Mouse (Mus musculus) limb, embryonic 12.5 days (tissue): ENCODE results near the gene Rgs12. TPM values are rescaled to one million over a fixed set of nuclear protein-coding genes. Genes with fewer than 3 reads are reported as not detected.

ENCODE experiments used
- ATAC-seq: fragments of 200-750 bp; cut with Nextera tagmentation; 2 replicates; pipeline ENCODE4 v1.8.0; 2017; ENCODE audit warnings: low read depth, moderate TSS enrichment; ENCODE audit not compliant: insufficient number of reproducible peaks, insufficient read depth, low FRiP score, low TSS enrichment
- H3K27ac ChIP-seq: fragments of 300-500 bp; sonication (generic); 2 replicates; pipeline ENCODE4 v1.5.1; 2016; ENCODE audit warnings: mild to moderate bottlenecking, moderate library complexity
- H3K27me3 ChIP-seq: fragments of 300-500 bp; sonication (generic); 2 replicates; pipeline ENCODE4 v1.6.1; 2016; ENCODE audit warnings: mild to moderate bottlenecking, moderate library complexity
- H3K36me3 ChIP-seq: fragments of 300-500 bp; sonication (generic); 2 replicates; pipeline ENCODE4 v1.6.1; 2016; ENCODE audit warnings: mild to moderate bottlenecking, moderate library complexity
- H3K4me1 ChIP-seq: fragments of 300-500 bp; sonication (generic); replicated peaks from 2 replicates; pipeline ENCODE4 v1.6.1; 2016
- H3K4me2 ChIP-seq: fragments of 300-500 bp; sonication (generic); 2 replicates; pipeline ENCODE4 v1.6.1; 2016; ENCODE audit warnings: mild to moderate bottlenecking, moderate library complexity
- H3K4me3 ChIP-seq: fragments of 300-500 bp; sonication (generic); replicated peaks from 2 replicates; pipeline ENCODE4 v1.5.1; 2016; ENCODE audit warnings: mild to moderate bottlenecking
- H3K9ac ChIP-seq: fragments of 300-500 bp; sonication (generic); replicated peaks from 2 replicates; pipeline ENCODE4 v1.6.1; 2016; ENCODE audit warnings: mild to moderate bottlenecking, moderate library complexity
- H3K9me3 ChIP-seq: fragments of 300-500 bp; sonication (generic); 2 replicates; pipeline ENCODE4 v1.6.1; 2016; ENCODE audit warnings: mild to moderate bottlenecking, moderate library complexity
- WGBS: fragments of 180-500 bp; shearing (Covaris S2); methylation state at CpG from one replicate; pipeline ENCODE4 v1.1.7; 2016; 5-methylcytosine and 5-hydroxymethylcytosine counted together
- polyA plus RNA-seq: library from polyadenylated mRNA; unstranded; fragments of >200 nt; fragmentation: Nextera tagmentation; extraction: Ambion mirVana; gene quantifications from 2 replicates; pipeline ENCODE4 v1.2.1, GENCODE M21; 2016

Rgs12 gene
- polyA plus RNA-seq, 1 experiment from 2014 or later: 59.7 TPM

- Histone ChIP-seq H3K9me3 (no peaks in the 10 kb centered on the region), H3K27ac (peak overlapping the region; percentile 84), H3K36me3 (no peaks in the 10 kb centered on the region), H3K4me1 (peaks cover 20% of the 10 kb centered on the region), H3K4me3 (no peak overlapping the region), H3K9ac (no peak overlapping the region), H3K27me3 (no peaks in the 10 kb centered on the region), H3K4me2 (no peak overlapping the region)
- ATAC-seq: no peak
- 66% methylated on average over 4 of the region's 4 CpGs for WGBS
Measured at GRCm38 (mm10) chr5:34932458-34932806, 16.8 kb upstream of the Rgs12 start.

DNA sequence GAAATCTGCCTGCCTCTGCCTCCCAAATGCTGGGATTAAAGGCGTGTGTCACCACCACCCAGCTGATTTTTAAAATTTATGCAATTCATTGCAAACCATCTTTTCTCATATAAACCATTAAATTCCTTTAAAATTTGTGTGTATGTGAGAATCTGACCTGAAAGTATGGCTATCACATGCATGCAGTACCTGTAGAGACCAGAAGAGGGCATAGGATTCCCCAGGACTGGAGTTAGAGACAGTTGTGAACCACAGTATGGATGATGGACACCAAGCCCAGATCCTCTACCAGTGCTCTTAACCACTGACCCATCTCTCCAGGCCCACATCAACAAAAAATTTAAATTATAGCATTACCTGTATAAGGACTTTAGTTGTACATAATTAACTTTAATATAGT is 15.8 kb upstream of the Rgs12 start:
- no peak for ATAC-seq
- 90% methylated on average over 1 of the region's 1 CpGs for WGBS
- no peaks in the 10 kb centered on the region for H3K9me3 ChIP-seq
- no peak overlapping the region for H3K4me2 ChIP-seq
- no peak overlapping the region for H3K4me3 ChIP-seq
- H3K36me3 ChIP-seq: no peaks in the 10 kb centered on the region
- H3K9ac ChIP-seq: no peak overlapping the region
- no peaks in the 10 kb centered on the region for H3K27me3 ChIP-seq
- H3K4me1 ChIP-seq: peaks cover 20% of the 10 kb centered on the region
- no peak overlapping the region for H3K27ac ChIP-seq

GRCm38 (mm10) chr5:34941710-34942470 is 7.4 kb upstream of the Rgs12 start:
- Histone ChIP-seq H3K9ac (no peak overlapping the region), H3K27me3 (no peaks in the 10 kb centered on the region), H3K4me3 (no peak overlapping the region), H3K36me3 (no peaks in the 10 kb centered on the region), H3K4me2 (no peak overlapping the region), H3K4me1 (no peaks in the 10 kb centered on the region), H3K9me3 (no peaks in the 10 kb centered on the region; the same call in 1 of the 2 replicates), H3K27ac (no peak overlapping the region)
- ATAC-seq: no peak
- WGBS: 71% methylated on average over 10 of the region's 10 CpGs

- ATAC-seq: no peak
- Histone ChIP-seq H3K4me2 (no peak overlapping the region), H3K9me3 (no peaks in the 10 kb centered on the region; the same call in 1 of the 2 replicates), H3K4me3 (no peak overlapping the region), H3K9ac (no peak overlapping the region), H3K27ac (no peak overlapping the region), H3K4me1 (peaks cover 2% of the 10 kb centered on the region; the same call in 1 of the 2 replicates), H3K27me3 (no peaks in the 10 kb centered on the region), H3K36me3 (no peaks in the 10 kb centered on the region)
- 84% methylated on average over 3 of the region's 3 CpGs for WGBS
Measured at GRCm38 (mm10) chr5:34943428-34943827, 5.8 kb upstream of the Rgs12 start.

GRCm38 (mm10) chr5:34949769-34950211 is 545 bp downstream of the Rgs12 start:
- Histone ChIP-seq H3K4me1 (peaks cover 19% of the 10 kb centered on the region), H3K9me3 (no peaks in the 10 kb centered on the region; the same call in 1 of the 2 replicates), H3K36me3 (peaks cover 22% of the 10 kb centered on the region), H3K27ac (peak overlapping the region; percentile 95), H3K4me3 (peak overlapping the region; percentile 88), H3K4me2 (peak overlapping the region; percentile 63), H3K27me3 (no peaks in the 10 kb centered on the region), H3K9ac (peak overlapping the region; percentile 96)
- ATAC-seq: peak; percentile 48
- 0% methylated on average over 12 of the region's 12 CpGs for WGBS

DNA sequence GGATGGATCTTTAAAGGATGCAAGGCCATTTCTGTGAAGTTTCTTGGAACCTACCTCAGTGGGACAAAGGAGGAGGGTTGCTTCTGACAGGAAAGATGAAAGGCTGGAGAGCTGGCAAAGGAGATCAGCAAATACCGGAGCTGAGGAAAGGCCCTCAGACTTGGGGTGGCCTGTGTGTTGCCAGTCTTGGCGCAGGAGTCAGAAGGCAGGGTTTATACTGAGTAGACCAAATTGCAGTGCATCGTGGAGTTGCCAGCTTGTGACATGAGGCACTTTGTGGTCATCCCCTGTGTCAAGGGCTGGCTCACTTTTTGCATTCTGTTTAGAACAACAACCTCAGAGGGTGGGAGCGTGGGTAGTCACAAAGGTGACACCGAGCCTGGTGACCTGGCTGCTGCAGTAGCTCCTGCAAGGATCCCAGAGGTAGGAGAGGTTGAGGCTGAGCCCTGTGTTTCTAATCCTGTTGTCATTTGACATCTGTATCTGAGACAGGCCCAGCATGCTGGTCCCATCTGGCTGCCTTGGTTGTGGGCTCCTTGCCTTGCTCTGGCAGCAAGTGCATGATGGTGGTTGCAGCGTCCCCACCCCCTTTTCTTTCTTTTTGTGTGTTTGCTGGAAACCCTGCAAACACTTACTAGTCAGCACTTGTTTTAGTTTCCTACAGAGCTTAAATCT is 1.4 kb downstream of the Rgs12 start:
- H3K4me3 ChIP-seq: peak overlapping the region; percentile 88
- 81% methylated on average over 6 of the region's 6 CpGs for WGBS
- no peaks in the 10 kb centered on the region; the same call in 1 of the 2 replicates for H3K9me3 ChIP-seq
- peaks cover 22% of the 10 kb centered on the region for H3K4me1 ChIP-seq
- no peaks in the 10 kb centered on the region for H3K27me3 ChIP-seq
- peaks cover 29% of the 10 kb centered on the region for H3K36me3 ChIP-seq
- ATAC-seq: no peak
- H3K9ac ChIP-seq: peak overlapping the region; percentile 96
- H3K4me2 ChIP-seq: peak overlapping the region; percentile 63
- H3K27ac ChIP-seq: no peak overlapping the region

DNA sequence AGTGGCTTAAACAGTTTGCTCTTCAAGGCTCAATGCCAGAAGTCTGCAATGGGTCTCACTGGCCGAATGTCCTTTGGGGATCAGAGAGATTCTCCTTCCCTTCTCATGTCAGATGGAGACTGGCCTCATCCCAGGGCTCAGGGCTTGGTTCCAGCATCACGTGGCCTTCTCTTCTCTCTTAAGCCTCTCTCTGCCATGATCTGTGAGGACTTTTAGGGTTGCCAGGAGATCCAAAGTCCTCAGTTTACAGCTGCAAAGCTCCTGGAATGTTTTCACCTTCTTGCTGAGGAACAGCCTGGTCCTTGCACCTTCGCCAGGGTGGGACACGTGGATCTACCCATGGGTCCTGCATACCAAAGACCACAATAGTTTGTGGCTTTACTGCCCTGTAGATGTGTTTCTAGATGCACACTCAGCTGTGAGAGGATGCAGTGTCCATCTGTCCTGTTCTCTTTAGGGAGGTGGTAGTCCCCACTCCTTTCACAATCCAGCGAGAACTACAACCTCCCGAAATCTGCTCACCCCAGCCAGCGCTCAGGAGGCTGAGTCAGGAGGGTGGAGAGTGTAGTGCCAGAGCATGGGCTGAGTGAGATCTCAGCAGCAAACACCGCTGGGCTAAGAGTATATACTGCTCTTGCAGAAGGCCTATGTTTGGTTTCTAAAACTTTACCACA is 2.1 kb downstream of the Rgs12 start:
- H3K4me3 ChIP-seq: 0 out of 2 replicates have a peak overlapping the region, but pooled peaks have one; percentile 88

GRCm38 (mm10) chr5:34954508-34954907 is 5.3 kb downstream of the Rgs12 start:
- H3K4me1 ChIP-seq: peaks cover 50% of the 10 kb centered on the region
- H3K9ac ChIP-seq: no peak overlapping the region
- H3K4me3 ChIP-seq: no peak overlapping the region
- no peak overlapping the region for H3K4me2 ChIP-seq
- no peak for ATAC-seq
- no peak overlapping the region for H3K27ac ChIP-seq
- no peaks in the 10 kb centered on the region; the same call in 1 of the 2 replicates for H3K9me3 ChIP-seq
- H3K27me3 ChIP-seq: no peaks in the 10 kb centered on the region
- WGBS: 74% methylated on average over 6 of the region's 6 CpGs
- H3K36me3 ChIP-seq: peaks cover 29% of the 10 kb centered on the region

More for the DNA sequence above, 2.1 kb downstream of the Rgs12 start:
- no peak for ATAC-seq
- Histone ChIP-seq H3K27ac (no peak overlapping the region), H3K27me3 (no peaks in the 10 kb centered on the region), H3K9ac (no peak overlapping the region), H3K4me1 (peaks cover 23% of the 10 kb centered on the region), H3K36me3 (peaks cover 29% of the 10 kb centered on the region), H3K4me2 (peak overlapping the region; percentile 63; the same call in 1 of the 2 replicates), H3K9me3 (no peaks in the 10 kb centered on the region; the same call in 1 of the 2 replicates)
- 93% methylated on average over 8 of the region's 8 CpGs for WGBS

DNA sequence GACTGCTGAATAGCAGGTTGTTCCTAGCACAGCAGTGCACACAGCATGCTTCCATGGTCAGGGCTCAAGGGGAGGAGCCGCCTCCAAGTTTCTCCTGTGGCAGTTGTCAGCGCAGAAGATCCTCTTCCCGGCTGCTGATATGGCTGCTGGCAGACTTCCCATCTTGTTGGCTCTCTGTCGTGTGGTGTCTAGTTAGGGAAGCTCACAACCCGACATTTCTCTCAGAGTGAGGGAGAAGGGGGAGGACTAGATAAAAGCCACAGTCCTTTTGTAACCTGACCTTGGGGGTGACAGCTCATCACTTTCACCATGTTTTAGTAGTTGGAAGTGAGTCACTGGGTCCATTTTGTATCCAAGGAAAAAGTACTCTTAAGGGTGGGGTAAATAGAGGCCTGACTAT is 6.4 kb downstream of the Rgs12 start:
- 59% methylated on average over 5 of the region's 5 CpGs for WGBS
- Histone ChIP-seq H3K9ac (no peak overlapping the region), H3K4me3 (no peak overlapping the region), H3K27ac (no peak overlapping the region), H3K27me3 (no peaks in the 10 kb centered on the region), H3K4me2 (no peak overlapping the region), H3K9me3 (no peaks in the 10 kb centered on the region; the same call in 1 of the 2 replicates), H3K36me3 (peaks cover 29% of the 10 kb centered on the region), H3K4me1 (peaks cover 46% of the 10 kb centered on the region)
- no peak for ATAC-seq

DNA sequence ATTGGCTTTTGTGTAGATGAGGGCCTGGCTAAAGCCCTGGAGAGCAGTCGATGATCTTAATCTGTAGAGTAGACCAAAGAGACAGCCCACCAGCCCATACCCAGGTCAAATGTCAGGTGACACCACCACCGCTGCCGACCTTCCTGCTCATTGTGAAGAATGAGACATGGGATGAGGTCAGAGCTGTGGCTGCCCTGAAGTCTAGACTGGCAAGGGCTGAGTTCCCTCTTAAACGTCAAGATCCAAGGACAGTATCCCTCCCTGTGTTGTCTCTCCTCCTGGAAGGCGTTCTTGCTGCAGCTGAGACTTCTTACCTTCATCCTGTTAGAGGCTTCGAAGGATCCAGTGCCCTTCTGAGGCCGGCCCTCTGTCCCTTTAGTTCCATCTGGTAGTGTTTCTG is 6.9 kb downstream of the Rgs12 start:
- Histone ChIP-seq H3K36me3 (peaks cover 28% of the 10 kb centered on the region), H3K4me3 (no peak overlapping the region), H3K4me1 (peaks cover 41% of the 10 kb centered on the region), H3K9me3 (no peaks in the 10 kb centered on the region; the same call in 1 of the 2 replicates), H3K27me3 (no peaks in the 10 kb centered on the region), H3K9ac (no peak overlapping the region), H3K4me2 (no peak overlapping the region), H3K27ac (no peak overlapping the region)
- 83% methylated on average over 7 of the region's 7 CpGs for WGBS
- no peak for ATAC-seq

GRCm38 (mm10) chr5:34957015-34957414 is 7.8 kb downstream of the Rgs12 start:
- Histone ChIP-seq H3K36me3 (peaks cover 21% of the 10 kb centered on the region), H3K9ac (no peak overlapping the region), H3K27me3 (no peaks in the 10 kb centered on the region), H3K4me2 (no peak overlapping the region), H3K4me1 (peaks cover 40% of the 10 kb centered on the region), H3K4me3 (no peak overlapping the region), H3K27ac (no peak overlapping the region), H3K9me3 (no peaks in the 10 kb centered on the region; the same call in 1 of the 2 replicates)
- no peak for ATAC-seq
- 90% methylated on average over 2 of the region's 2 CpGs for WGBS
